Mouse (Mus musculus): Measurements from ENCODE around the gene Pde4d. TPM values are rescaled to one million over a fixed set of nuclear protein-coding genes. Genes with fewer than 3 reads are reported as not detected.

Pde4d gene
- polyA plus RNA-seq, 1 experiment from 2014 or later: 13.0 TPM

GRCm38 (mm10) chr13:108647239-108647638 lies 197.5 kb downstream of the Pde4d start:
- H3K4me1 ChIP-seq (replicated peaks; ENCODE audit: control insufficient read depth, insufficient read depth): no peaks in the 10 kb centered on the region
- H3K4me3 ChIP-seq (ENCODE audit: low read depth, low read length): no peak overlapping the region
- H3K36me3 ChIP-seq (ENCODE audit: control insufficient read depth, insufficient read depth, low read length): no peaks in the 10 kb centered on the region
- no peaks in the 10 kb centered on the region for H3K9me3 ChIP-seq (ENCODE audit: control insufficient read depth, low read length)
- no peaks in the 10 kb centered on the region for H3K27me3 ChIP-seq (ENCODE audit: control insufficient read depth, insufficient read depth, low read length)
- H3K27ac ChIP-seq (replicated peaks): no peak overlapping the region
- WGBS: 59% methylated on average over 11 of the region's 11 CpGs
- no peak overlapping the region for H3K9ac ChIP-seq (ENCODE audit: low read length)
- no peak for ATAC-seq (ENCODE audit: low FRiP score, low TSS enrichment)
- DNase-seq (ENCODE audit: low spot score): no peak
- no peak overlapping the region for H3K4me2 ChIP-seq (replicated peaks; ENCODE audit: low read depth)
- TF ChIP-seq EP300 (optimal IDR thresholded peaks at IDR 0.05): no peak
- TF ChIP-seq CTCF (IDR thresholded peaks at IDR 0.05; ENCODE audit: low read depth): no peak

- 48% methylated on average over 10 of the region's 10 CpGs for WGBS
- no peaks in the 10 kb centered on the region for H3K36me3 ChIP-seq (ENCODE audit: control insufficient read depth, insufficient read depth, low read length)
- TF ChIP-seq CTCF (IDR thresholded peaks at IDR 0.05; ENCODE audit: low read depth) (no peak), EP300 (optimal IDR thresholded peaks at IDR 0.05) (no peak)
Measured at GRCm38 (mm10) chr13:108654026-108654723, 204.4 kb downstream of the Pde4d start.

GRCm38 (mm10) chr13:108666579-108666978 lies 216.8 kb downstream of the Pde4d start:
- H3K27ac ChIP-seq (replicated peaks): no peak overlapping the region
- no peaks in the 10 kb centered on the region for H3K4me1 ChIP-seq (replicated peaks; ENCODE audit: control insufficient read depth, insufficient read depth)
- ATAC-seq (ENCODE audit: low FRiP score, low TSS enrichment): no peak

More at GRCm38 (mm10) chr13:108654026-108654723, 204.4 kb downstream of the Pde4d start:
- no peak overlapping the region for H3K4me3 ChIP-seq (ENCODE audit: low read depth, low read length)
- H3K27ac ChIP-seq (replicated peaks): no peak overlapping the region
- H3K4me1 ChIP-seq (replicated peaks; ENCODE audit: control insufficient read depth, insufficient read depth): no peaks in the 10 kb centered on the region
- H3K9ac ChIP-seq (ENCODE audit: low read length): no peak overlapping the region
- no peak overlapping the region for H3K4me2 ChIP-seq (replicated peaks; ENCODE audit: low read depth)
- H3K9me3 ChIP-seq (ENCODE audit: control insufficient read depth, low read length): no peaks in the 10 kb centered on the region
- DNase-seq (ENCODE audit: low spot score): no peak
- ATAC-seq (ENCODE audit: low FRiP score, low TSS enrichment): no peak
- H3K27me3 ChIP-seq (ENCODE audit: control insufficient read depth, insufficient read depth, low read length): no peaks in the 10 kb centered on the region

GRCm38 (mm10) chr13:108667077-108667476 lies 217.3 kb downstream of the Pde4d start:
- no peaks in the 10 kb centered on the region for H3K36me3 ChIP-seq (ENCODE audit: control insufficient read depth, insufficient read depth, low read length)
- ATAC-seq (ENCODE audit: low FRiP score, low TSS enrichment) (no peak), DNase-seq (ENCODE audit: low spot score) (no peak)
- WGBS: 94% methylated on average over 1 of the region's 1 CpGs
- H3K27me3 ChIP-seq (ENCODE audit: control insufficient read depth, insufficient read depth, low read length): no peaks in the 10 kb centered on the region
- no peak overlapping the region for H3K4me2 ChIP-seq (replicated peaks; ENCODE audit: low read depth)
- H3K4me3 ChIP-seq (ENCODE audit: low read depth, low read length): no peak overlapping the region
- H3K4me1 ChIP-seq (replicated peaks; ENCODE audit: control insufficient read depth, insufficient read depth): no peaks in the 10 kb centered on the region
- no peak overlapping the region for H3K9ac ChIP-seq (ENCODE audit: low read length)
- no peak overlapping the region for H3K27ac ChIP-seq (replicated peaks)
- H3K9me3 ChIP-seq (ENCODE audit: control insufficient read depth, low read length): no peaks in the 10 kb centered on the region
- TF ChIP-seq CTCF (IDR thresholded peaks at IDR 0.05; ENCODE audit: low read depth): no peak
- TF ChIP-seq EP300 (optimal IDR thresholded peaks at IDR 0.05): no peak

More at GRCm38 (mm10) chr13:108666579-108666978, 216.8 kb downstream of the Pde4d start:
- DNase-seq (ENCODE audit: low spot score): no peak
- TF ChIP-seq EP300 (optimal IDR thresholded peaks at IDR 0.05): no peak
- TF ChIP-seq CTCF (IDR thresholded peaks at IDR 0.05; ENCODE audit: low read depth): no peak
- Histone ChIP-seq H3K36me3 (ENCODE audit: control insufficient read depth, insufficient read depth, low read length) (no peaks in the 10 kb centered on the region), H3K9me3 (ENCODE audit: control insufficient read depth, low read length) (no peaks in the 10 kb centered on the region), H3K4me3 (ENCODE audit: low read depth, low read length) (no peak overlapping the region), H3K27me3 (ENCODE audit: control insufficient read depth, insufficient read depth, low read length) (no peaks in the 10 kb centered on the region), H3K4me2 (replicated peaks; ENCODE audit: low read depth) (no peak overlapping the region), H3K9ac (ENCODE audit: low read length) (no peak overlapping the region)

- TF ChIP-seq CTCF (IDR thresholded peaks at IDR 0.05; ENCODE audit: low read depth): no peak
- no peak for TF ChIP-seq EP300 (optimal IDR thresholded peaks at IDR 0.05)
- no peak for ATAC-seq (ENCODE audit: low FRiP score, low TSS enrichment)
- DNase-seq (ENCODE audit: low spot score): no peak
Measured at GRCm38 (mm10) chr13:108677056-108677455, 227.3 kb downstream of the Pde4d start.

GRCm38 (mm10) chr13:108683018-108683417 lies 233.3 kb downstream of the Pde4d start:
- no peak overlapping the region for H3K9ac ChIP-seq (ENCODE audit: low read length)
- ATAC-seq (ENCODE audit: low FRiP score, low TSS enrichment): no peak
- 86% methylated on average over 4 of the region's 4 CpGs for WGBS
- no peak overlapping the region for H3K4me3 ChIP-seq (ENCODE audit: low read depth, low read length)
- TF ChIP-seq CTCF (IDR thresholded peaks at IDR 0.05; ENCODE audit: low read depth): no peak
- no peak overlapping the region for H3K4me2 ChIP-seq (replicated peaks; ENCODE audit: low read depth)
- no peaks in the 10 kb centered on the region for H3K9me3 ChIP-seq (ENCODE audit: control insufficient read depth, low read length)
- no peaks in the 10 kb centered on the region for H3K4me1 ChIP-seq (replicated peaks; ENCODE audit: control insufficient read depth, insufficient read depth)
- H3K36me3 ChIP-seq (ENCODE audit: control insufficient read depth, insufficient read depth, low read length): no peaks in the 10 kb centered on the region
- H3K27me3 ChIP-seq (ENCODE audit: control insufficient read depth, insufficient read depth, low read length): no peaks in the 10 kb centered on the region
- no peak overlapping the region for H3K27ac ChIP-seq (replicated peaks)
- no peak for DNase-seq (ENCODE audit: low spot score)

More at GRCm38 (mm10) chr13:108677056-108677455, 227.3 kb downstream of the Pde4d start:
- no peaks in the 10 kb centered on the region for H3K4me1 ChIP-seq (replicated peaks; ENCODE audit: control insufficient read depth, insufficient read depth)
- H3K27ac ChIP-seq (replicated peaks): no peak overlapping the region
- no peak overlapping the region for H3K9ac ChIP-seq (ENCODE audit: low read length)
- H3K36me3 ChIP-seq (ENCODE audit: control insufficient read depth, insufficient read depth, low read length): no peaks in the 10 kb centered on the region
- no peaks in the 10 kb centered on the region for H3K27me3 ChIP-seq (ENCODE audit: control insufficient read depth, insufficient read depth, low read length)
- no peak overlapping the region for H3K4me3 ChIP-seq (ENCODE audit: low read depth, low read length)
- H3K9me3 ChIP-seq (ENCODE audit: control insufficient read depth, low read length): no peaks in the 10 kb centered on the region
- no peak overlapping the region for H3K4me2 ChIP-seq (replicated peaks; ENCODE audit: low read depth)

Measured in stomach, postnatal 0 days (tissue).